Mouse (Mus musculus) right cerebral cortex, postnatal 14 days (tissue): ENCODE data around the gene Nr0b2.
A peak's percentile ranks its signal among the peaks of the same experiment; 100 is the strongest.
"Not testable (repeated sequence)": the region's sequence is repeated elsewhere in the genome, so short reads cannot be mapped to it uniquely, and the experiment has no call there.

Source experiments
- DNase-seq: peaks from one replicate; pipeline ENCODE4 v3.0.0; 2022

The Nr0b2 gene

DNA sequence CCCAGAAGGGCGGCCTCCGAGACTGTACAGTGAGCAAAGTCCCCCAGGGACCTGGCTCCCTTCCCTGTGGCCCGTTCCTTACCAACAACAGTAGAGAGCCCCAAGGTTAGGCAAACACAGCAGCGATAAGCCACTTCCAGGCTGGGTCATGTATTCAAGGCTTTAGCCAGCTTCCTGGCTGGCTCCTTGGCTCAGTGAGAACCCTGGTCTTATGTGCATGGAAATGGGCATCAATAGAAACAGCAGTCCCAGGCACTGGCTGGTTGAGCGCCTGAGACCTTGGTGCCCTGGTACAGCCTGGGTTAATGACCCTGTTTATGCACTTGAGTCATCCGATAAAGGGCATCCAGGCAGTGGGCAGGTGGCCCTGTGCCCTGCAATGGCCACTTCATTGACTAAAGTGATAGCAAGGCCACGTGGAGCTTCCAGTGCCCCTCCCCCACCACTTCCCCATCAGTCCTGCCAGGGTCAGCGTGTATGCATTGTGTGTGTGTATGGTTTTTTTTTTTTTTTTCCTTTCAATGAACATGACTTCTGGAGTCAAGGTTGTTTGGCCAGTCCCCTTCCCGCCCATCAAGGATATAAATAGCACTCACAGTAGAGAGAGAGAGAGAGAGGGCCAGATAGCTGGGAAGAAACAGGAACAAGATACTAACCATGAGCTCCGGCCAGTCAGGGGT, at the start of gene Nr0b2:
Gene Nr0b2 (plus strand): TSS at position 609 of the 680 bp plus-strand sequence.
- peak; percentile 26 for DNase-seq

DNA sequence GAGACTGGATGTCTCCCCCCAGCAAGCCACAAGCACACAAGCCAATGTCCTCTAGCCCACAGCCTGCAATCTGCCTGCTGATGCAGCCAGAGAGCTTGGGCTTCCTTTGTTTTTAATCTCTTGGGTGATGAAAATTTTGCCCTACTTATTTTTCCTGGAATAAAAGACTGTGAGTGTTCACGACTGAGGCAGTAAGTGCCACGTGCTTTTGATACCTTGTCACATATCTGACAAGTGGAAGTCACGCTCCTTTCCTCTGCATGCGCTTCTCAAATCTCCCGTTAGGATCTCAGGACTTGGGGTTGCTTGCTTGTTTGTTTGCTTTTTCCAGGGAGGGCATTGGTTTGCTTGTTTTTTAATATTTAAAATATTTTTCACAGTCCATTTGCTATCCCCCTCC, 48.9 kb upstream of the Nr0b2 start:
- DNase-seq, result no peak

DNA sequence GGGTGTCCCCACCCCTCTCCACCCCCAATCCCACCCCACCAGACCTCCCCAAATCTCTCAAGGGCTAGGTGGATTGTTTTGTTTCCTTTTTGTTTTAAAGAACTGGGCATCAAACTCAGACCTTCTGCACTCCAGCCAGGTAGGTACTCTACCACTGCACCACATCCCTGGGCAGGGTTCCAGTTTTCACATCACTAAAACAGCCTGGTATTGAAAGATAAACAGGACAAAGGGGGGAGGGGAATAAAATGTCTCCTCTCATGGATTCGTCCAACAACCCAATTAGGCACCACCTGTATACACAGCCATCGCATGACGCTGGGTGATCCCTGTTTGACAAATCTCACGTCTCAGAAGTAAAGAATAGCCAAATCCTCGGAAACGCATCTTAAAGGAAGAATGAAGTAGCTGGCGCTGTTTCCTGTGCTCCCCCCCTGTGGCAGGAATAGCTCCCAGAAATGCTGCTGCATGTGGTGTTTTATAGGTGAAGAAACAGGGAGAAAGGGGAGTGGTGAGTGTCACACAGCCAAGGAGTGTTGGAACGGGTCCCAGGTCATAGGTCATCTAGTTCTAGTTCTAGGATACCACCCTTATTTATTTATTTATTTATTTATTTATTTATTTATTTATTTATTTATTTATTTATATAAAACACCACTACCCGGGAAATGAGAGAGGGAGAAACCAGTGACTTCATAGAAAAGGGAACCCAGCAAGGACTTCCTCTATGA, 48.3 kb upstream of the Nr0b2 start:
- no peak for DNase-seq

DNA sequence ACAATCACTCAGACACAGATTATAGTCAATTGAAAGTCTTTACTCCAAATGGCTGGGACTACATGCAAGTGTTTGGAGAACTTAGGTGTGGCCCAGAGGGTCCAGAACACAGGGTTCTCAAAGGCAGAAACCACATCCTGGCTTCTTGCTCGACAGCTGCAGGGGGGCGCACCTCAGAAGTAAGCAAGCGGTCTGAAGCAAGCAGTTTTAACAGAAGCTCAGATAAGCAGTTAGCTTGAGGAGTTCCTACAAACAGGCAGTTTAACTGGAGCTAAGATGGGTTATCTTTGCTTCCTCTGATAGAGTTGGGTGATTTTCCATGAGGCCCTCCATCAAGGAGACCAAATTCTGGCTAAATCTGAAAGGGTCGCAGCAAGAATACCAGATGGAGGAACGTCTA, 46.6 kb upstream of the Nr0b2 start:
- DNase-seq, result no peak

DNA sequence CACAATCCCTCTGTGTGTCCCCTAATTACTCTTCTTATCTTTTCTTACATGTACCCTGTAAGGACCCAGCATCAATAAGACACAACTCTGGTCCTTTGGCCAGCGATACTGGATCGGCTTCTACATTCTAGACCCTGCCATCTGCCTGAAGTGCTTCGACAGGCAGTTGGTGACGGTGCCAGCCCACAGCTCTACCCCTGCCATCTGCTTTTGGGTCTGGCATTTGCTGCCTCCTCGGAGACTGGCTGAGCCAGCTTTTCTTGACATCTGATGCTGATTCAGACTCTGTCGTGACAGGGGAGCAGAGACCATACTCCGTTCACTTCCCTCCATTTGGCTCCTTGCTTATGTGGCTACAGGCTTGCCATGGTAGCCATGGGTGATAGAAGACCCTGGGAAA, 44.2 kb upstream of the Nr0b2 start:
- no peak for DNase-seq

DNA sequence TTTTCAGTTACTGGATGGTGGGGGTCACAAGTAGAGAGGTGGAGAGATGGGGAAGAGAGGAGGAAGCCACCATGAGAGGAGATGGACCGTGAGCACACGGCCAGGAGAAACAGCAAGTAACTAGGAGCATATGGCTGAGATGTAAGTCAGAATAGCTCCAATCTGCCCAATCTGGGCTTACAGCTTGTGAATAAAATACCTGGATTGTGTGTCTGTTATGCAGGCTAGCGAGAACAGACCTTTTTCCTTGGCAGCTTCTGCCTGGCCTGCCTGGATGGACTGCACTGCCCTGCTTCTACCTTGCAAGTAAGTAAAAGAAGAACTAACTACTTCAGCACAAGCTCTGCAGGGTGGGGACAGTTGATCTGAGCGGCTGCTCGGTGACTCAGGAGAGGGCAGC, 42.1 kb upstream of the Nr0b2 start:
- DNase-seq, result no peak

DNA sequence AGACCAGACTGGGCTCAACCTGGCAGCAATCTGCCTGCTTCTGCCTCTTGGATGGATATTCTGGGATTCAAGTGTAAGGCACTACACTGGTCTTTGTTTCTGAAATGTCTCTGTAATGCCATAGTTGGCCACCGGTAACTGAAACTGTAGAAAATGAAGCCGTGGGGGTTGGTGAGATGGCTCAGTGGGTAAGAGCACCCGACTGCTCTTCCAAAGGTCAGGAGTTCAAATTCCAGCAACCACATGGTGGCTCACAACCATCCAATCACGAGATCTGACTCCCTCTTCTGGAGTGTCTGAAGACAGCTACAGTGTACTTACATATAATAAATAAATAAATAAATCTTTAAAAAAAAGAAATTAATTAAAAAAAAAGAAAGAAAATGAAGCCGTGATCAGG, 40.7 kb upstream of the Nr0b2 start:
- not testable (repeated sequence) for DNase-seq

DNA sequence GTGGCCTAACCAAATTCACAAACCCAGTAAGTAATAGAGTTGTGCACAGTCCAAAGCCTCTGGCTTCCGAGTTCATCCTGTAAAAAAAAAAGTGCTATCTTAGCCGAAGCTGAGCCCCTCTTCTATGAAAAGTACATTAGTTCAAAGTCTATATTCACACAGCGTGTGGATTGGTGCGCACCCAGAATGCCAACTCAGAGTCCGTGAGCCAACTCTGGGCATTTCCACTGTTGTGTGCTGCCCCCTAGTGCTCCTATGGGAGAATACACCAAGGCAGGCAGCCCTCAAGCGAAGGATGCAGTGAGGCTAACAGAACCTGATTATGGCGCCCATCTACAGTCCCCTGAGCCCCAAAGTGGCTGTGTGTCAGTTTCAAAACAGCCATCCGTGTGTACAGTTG, 40.2 kb upstream of the Nr0b2 start:
- peak; percentile 70 for DNase-seq

DNA sequence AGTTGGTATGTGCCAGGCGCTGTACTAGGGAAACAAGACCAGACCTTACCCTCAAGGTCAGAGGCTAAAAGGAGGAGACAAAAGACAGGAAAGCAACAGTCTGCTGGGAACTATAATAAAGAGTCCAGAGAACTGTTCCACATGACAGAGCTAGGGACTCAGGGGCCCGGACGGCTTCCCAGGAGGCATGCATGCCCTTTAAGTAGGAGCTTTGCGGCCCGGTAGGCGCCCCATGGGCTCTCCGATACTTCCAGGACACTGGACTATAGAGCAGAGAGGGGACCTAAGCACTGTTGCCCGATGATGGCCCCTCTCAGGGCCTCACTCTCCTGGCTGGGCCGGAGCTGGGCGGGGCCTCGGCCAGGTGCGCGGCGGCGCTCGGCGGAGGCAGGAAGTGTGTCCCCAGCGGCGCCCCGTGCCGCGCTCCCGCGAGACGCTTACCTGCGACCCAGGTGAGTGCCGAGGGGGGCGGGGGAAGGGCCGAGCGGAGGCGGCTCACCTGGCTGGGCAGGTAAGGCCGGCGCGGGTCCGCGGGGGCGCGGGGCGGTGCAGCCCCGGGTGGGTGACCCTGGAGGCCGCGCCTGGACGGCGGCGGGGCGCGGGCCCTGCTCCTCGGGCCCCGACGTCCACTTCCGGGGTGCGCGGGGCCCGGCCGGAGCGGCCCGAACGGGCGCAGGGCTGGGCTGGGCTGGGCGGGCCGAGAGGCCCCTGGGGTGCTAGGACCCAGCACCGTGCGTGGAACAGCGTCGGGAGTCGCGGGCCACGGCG, 34.4 kb upstream of the Nr0b2 start, which contains the start of gene Kdf1:
Gene Kdf1 (plus strand): TSS at position 363 of the 768 bp plus-strand sequence.
- DNase-seq, result no peak

DNA sequence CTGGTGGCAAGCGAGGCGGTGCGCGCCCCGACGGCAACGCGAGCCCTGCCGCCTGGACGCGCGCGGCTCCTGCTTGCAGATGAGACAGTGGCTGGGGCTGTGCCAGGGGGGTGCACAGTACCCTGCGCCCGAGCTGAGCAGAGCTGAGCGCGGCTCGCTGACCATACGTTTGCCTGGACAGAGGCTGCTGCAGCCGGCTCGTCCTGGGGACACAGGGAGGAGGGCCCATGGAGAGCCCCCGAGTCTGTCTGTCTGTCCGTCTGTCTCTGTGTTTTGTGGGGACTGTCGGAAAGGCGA, 33.9 kb upstream of the Nr0b2 start:
- DNase-seq, result no peak

DNA sequence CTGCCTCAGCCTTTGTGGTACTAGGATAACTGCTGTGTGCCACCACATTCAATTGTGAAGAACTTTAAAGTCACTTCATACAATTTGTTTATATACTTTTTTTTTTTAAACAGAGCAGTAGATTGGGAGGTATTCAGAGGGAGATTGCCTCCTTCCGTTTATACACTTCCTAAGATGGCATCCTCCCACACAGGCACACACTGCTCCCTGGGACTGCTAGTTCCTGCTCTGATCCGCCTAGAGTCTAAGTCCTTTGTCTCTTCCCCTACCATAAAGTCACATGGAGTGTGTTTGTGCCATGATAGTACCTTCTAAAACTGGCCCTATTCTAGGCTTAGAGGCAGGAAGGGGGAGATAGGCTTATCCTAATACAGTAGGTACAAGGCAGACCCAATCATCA, 31.7 kb upstream of the Nr0b2 start:
- no peak for DNase-seq

DNA sequence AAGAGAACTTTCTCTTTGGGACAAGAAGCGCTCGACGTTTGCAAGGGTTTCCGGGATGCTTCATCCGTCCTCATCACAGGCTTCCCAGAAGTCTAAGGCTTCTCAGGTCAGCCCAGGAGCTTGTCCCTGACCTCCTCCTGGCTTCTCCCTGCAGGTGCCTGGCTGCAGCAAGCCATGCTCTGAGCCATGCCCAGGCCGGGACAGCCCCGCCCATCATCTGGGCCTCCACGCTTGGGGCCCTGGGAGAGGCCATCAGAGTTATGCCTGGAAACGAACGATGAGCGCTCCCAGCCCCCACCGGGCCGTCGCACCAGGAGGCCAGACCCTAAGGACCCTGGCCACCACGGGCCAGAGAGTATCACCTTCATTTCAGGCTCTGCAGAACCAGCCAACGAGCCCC, 25.4 kb upstream of the Nr0b2 start:
- no peak for DNase-seq

DNA sequence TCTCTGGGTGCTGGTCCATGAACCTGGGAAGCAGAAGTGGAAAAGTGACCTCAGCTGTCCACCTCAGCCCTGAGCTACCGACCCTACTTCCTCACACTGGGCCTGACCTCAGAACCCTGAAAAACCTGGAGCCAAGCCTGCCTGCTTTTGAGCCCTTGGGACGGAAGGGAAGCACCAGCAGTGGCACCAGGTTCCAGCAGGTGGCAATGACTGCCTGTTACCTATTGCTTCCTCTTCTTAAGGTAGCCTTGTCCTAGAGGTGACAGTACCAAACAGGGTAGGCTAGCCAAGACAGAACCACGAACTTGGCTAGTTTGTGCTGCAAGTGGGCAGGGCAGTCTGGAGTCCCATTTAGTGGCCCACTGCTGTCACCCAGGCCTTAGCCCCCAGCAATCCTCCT, 20.4 kb upstream of the Nr0b2 start:
- no peak for DNase-seq

DNA sequence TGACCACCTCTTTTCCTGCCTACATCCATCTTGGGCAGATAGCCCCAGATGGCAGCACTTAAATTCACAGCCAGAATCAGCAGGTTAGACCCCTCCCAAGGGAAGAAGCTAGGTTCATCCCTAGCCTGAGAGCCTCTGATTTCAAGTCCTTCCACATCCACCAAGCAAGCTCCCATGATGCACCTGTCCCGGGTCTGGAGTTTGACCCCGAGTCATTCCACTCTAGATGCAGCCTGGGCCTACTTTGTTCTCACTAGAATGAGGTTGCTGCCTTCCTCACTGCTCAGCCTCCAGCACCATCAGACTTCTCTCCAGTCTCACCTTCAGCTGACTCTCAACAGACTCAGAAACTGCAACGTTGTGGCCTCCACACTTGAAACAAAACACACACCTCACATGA, 17.1 kb upstream of the Nr0b2 start:
- DNase-seq, result no peak

DNA sequence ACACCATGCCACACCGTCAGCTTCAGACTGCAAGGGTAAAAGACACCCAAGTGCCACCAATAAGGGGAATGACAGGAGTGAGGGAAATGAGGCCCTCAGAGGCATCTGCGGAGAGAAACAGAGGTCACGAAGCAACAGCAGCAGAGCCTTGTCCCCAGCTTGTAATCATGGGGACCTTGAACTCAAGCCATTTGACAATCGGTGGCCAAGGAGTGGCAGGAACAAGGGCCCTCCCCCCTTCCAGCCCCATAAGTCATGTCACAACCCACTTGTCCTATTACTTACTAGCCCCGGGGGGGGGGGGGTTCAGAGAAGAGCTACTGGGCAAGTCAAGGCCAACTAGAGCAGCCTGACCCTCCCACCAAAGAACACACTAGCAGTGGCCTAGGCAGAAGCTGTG, 16.5 kb upstream of the Nr0b2 start:
- DNase-seq, result no peak

DNA sequence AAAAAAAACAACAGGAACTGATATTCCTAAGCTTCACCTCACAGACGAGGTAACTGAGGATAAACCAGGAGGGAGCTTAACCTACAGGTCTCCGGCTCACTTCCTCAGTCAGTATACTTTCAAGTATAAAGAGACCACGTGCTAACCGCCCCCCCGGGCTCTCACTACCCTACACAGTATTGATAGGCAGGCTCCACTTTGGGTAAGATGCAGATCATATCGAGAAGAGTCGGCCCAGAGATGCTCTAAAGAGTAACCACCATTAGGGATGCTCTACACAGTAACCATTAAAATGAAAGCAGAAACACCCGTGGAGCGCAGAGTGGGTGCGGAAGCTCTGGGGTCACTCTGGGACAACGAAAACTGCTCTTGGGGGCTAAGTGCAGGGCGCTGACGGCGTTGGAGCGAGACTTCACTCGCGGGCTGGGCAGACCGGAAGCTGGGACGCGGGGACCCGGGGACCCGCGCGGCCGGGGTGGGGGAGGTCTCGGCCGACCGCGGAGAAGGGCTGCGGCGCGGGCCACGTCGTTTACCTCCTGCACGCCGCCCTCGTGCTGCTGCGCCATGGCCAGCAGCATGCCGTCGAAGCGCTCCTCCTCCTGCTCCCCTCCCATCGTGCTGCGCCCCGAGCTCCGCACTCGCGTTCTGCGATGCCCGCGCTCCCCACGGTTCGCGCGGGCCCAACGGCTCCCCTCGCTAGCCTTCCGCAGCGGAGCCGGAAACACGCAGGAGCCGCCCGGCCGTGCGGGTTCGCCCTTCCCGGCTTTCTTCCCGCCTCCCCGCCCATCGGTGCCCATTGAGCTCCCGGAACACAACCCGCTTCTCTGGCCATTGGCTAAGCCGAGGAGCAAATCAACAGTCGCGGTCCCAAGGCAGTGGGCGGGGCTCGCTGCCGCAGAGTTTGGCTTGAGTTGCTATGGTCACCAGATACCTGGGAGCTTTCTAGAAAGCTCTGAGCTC, 7.6 kb upstream of the Nr0b2 start, which contains the start of gene Nudc:
Gene Nudc (minus strand): TSS at position 725 of the 960 bp plus-strand sequence.
- peak; percentile 94 for DNase-seq

DNA sequence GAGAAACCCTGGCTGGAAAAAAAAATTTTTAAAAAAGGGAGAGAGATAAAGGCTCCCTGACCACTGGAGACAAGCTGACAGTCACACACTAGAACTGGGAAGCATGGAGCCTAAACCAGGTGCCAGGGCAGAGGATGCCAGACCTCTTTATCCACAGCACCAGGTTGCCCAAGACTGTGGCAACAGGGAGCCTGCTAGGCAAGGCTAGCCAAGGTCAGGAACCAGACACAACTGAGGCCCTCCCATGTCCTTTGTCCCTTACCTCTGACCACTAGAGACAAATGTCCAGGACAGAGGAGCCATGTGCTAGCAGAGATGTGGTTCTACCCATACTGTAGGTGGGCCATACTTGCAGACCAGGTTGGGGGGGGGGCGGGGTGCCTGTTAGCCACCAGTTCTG, 1.1 kb upstream of the Nr0b2 start:
- no peak for DNase-seq

DNA sequence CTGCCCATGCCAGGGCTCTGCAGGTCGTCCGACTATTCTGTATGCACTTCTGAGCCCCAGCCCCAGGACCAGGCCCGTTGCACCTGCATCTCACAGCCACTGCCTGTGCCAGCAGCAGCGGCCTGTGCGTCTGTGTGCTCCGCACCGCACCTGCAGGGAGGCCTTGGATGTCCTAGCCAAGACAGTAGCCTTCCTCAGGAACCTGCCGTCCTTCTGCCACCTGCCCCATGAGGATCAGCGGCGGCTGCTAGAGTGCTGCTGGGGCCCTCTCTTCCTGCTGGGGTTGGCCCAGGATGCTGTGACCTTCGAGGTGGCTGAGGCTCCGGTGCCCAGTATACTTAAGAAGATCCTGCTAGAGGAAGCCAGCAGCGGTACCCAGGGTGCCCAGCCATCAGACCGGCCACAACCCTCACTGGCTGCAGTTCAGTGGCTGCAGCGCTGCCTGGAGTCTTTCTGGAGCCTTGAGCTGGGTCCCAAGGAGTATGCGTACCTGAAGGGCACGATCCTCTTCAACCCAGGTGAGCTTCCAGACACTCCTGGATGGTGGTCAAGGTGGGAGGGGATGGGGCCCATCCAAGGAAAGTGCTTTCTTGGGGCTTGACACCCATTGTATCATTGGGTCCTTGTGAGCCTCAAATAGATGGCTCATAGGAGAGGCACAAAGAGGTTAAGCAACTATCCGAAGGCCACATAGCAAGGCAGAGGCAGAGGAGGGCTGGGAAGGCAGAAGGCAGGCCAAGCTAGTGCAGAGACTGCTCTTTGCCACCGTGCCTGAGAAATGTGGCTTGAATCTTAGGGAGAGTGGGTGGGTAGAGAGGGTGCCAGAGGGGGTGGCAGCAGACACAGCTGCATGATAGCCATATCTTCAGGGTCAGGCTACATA, 513 bp downstream of the Nr0b2 start:
- DNase-seq, result no peak

DNA sequence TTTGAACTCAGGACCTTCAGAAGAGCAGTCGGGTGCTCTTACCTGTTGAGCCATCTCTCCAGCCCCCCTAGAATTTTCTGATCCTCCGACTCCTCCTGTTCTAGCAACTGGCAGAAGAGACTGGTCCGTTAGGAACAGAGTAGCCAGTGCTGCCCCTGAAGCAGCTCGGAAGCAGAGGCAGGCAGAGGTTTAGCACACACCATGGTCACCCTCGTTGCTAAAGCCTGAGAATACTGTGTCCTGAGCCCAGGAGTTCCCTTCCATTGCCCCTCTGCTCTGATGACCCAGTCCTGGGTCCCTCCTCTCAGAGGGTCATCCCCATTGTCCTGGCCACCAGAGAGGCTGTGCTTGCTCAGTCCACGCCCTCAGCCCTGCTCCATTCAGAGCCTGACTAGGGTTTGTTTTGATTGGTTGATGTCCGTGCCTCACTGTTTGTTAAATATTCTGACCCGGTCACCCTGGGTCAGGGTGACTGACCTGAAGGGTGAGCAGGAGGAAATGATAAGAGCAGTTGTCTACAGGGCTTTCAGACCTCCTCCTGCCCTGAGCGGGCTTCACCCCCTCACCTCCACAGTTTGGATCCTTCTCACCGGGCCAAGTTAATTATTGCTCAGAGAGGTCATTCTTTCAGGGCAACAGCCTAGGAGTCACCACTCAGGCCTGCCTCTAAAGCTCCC, 4.0 kb downstream of the Nr0b2 start:
- no peak for DNase-seq

DNA sequence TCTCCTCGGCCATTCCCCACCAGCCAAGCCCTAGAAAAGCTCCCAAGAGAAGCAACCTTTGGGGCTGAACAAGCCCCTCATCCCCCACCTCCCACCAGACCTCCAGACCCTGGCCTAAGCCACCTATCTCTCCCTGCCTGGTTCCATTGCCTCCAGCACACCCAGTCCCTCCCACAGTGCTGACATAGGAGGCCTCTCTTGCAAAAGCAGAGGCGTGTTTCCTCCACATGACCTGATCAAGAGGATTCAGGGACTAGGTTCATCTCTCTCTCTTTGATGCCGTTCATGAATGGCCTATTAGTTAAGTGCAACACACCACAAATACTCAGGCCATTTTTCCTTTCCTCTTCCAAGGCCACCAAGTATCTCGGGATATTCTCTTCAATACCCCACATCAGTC, 6.7 kb downstream of the Nr0b2 start:
- no peak for DNase-seq

DNA sequence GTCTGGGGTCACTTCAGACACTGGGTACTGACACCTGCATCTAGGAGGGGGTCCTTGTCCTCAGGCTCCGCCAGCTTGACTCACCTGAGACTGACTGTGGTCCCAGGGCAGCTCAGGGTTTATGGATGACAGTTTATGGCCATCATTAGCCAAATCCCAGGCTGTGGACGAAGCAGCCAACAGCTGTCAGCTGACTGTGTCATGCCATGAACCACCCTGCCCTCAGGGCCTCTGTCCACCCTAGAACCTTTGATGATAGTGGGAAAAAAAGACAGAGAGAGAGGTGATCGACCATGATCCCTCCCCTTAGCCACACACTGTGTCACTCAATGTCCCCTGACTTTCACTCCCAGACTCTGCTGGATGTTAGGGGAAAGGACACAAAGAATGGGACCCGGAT, 8.4 kb downstream of the Nr0b2 start:
- no peak for DNase-seq
